Mouse (Mus musculus): ENCODE measurements at regions not wholly inside any gene's neighbourhood (a gene's known extent, or its start where the extent isn't known, plus 50 kb on each side); places are given as distances from the start of the nearest gene placed in this dataset.

- no peak for DNase-seq
Observed at GRCm38 (mm10) chr1:122607309-122607708, 1039.5 kb upstream of the Ddx18 start.

GRCm38 (mm10) chr1:122575954-122576353, 1008.2 kb upstream of the Ddx18 start:
- DNase-seq: no peak

- DNase-seq: no peak
Observed at GRCm38 (mm10) chr1:122551596-122551995, 983.8 kb upstream of the Ddx18 start.

GRCm38 (mm10) chr1:122509580-122509979, 941.8 kb upstream of the Ddx18 start:
- DNase-seq: no peak

- DNase-seq: no peak
Observed at GRCm38 (mm10) chr1:122501707-122502106, 933.9 kb upstream of the Ddx18 start.

- no peak for DNase-seq
Observed at GRCm38 (mm10) chr1:122478003-122478402, 910.2 kb upstream of the Ddx18 start.

- no peak for DNase-seq
Observed at GRCm38 (mm10) chr1:122463931-122464330, 896.1 kb upstream of the Ddx18 start.

GRCm38 (mm10) chr1:122459056-122459455, 891.3 kb upstream of the Ddx18 start:
- no peak for DNase-seq

GRCm38 (mm10) chr1:122454881-122455280, 887.1 kb upstream of the Ddx18 start:
- DNase-seq: no peak

GRCm38 (mm10) chr1:122453617-122454016, 885.8 kb upstream of the Ddx18 start:
- DNase-seq: no peak

- no peak for DNase-seq
Observed at GRCm38 (mm10) chr1:122439358-122439757, 871.6 kb upstream of the Ddx18 start.

- DNase-seq: no peak
Observed at GRCm38 (mm10) chr1:122423503-122423902, 855.7 kb upstream of the Ddx18 start.

- no peak for DNase-seq
Observed at GRCm38 (mm10) chr1:122396342-122396741, 828.6 kb upstream of the Ddx18 start.

- no peak for DNase-seq
Observed at GRCm38 (mm10) chr1:122393660-122394355, 826.0 kb upstream of the Ddx18 start.

- DNase-seq: peak; percentile 85 to 92
Observed at GRCm38 (mm10) chr1:122357015-122357414, 789.2 kb upstream of the Ddx18 start.

GRCm38 (mm10) chr1:122351530-122351929, 783.7 kb upstream of the Ddx18 start:
- DNase-seq: no peak

GRCm38 (mm10) chr1:122333267-122333666, 765.5 kb upstream of the Ddx18 start:
- no peak for DNase-seq

- no peak for DNase-seq
Observed at GRCm38 (mm10) chr1:122328276-122328675, 760.5 kb upstream of the Ddx18 start.
